Mouse (Mus musculus): ENCODE measurements around the gene Nktr. TPM values are rescaled to one million over a fixed set of nuclear protein-coding genes. Genes with fewer than 3 reads are reported as not detected.

The Nktr gene
- polyA plus RNA-seq, 1 experiment from 2014 or later, result 51.0 TPM

- no peak overlapping the region for H3K4me2 ChIP-seq
- H3K36me3 ChIP-seq (replicated peaks), result no peaks in the 10 kb centered on the region
- H3K27me3 ChIP-seq (replicated peaks), result no peaks in the 10 kb centered on the region
- no peak for ATAC-seq (replicated peaks)
- H3K4me1 ChIP-seq, result no peaks in the 10 kb centered on the region; the same call in 1 of the 2 replicates
- no peak overlapping the region for H3K9ac ChIP-seq
- no peak overlapping the region for H3K4me3 ChIP-seq
- H3K27ac ChIP-seq, result no peak overlapping the region
- 38% methylated on average over 6 of the region's 6 CpGs for WGBS
- no peaks in the 10 kb centered on the region for H3K9me3 ChIP-seq
Observed at GRCm38 (mm10) chr9:121798887-121799520, 80.0 kb downstream of the Nktr start.

GRCm38 (mm10) chr9:121802747-121803146, 83.8 kb downstream of the Nktr start:
- Histone ChIP-seq H3K4me3 (no peak overlapping the region), H3K27ac (no peak overlapping the region), H3K9ac (no peak overlapping the region), H3K4me2 (no peak overlapping the region), H3K27me3 (replicated peaks) (no peaks in the 10 kb centered on the region), H3K4me1 (no peaks in the 10 kb centered on the region), H3K9me3 (no peaks in the 10 kb centered on the region), H3K36me3 (replicated peaks) (no peaks in the 10 kb centered on the region)
- 84% methylated on average over 7 of the region's 7 CpGs for WGBS
- no peak for ATAC-seq (replicated peaks)

Other genes starting within 250 kb of the Nktr start
- 26.2 and 32.5 TPM in 2 replicates for gene Cck, start 223.5 kb upstream of the Nktr start, polyA plus RNA-seq (2015; fragmentation: Nextera tagmentation; extraction: Ambion mirVana)
- gene Lyzl4, start 77.1 kb upstream of the Nktr start, polyA plus RNA-seq (2015; fragmentation: Nextera tagmentation; extraction: Ambion mirVana), result 0.18 and 0.27 TPM in 2 replicates
- gene Vipr1, start 76.5 kb upstream of the Nktr start, polyA plus RNA-seq (2015; fragmentation: Nextera tagmentation; extraction: Ambion mirVana), result 0.14 and 0.15 TPM in 2 replicates
- 36.9 and 39.4 TPM in 2 replicates for gene Sec22c, start 13.7 kb upstream of the Nktr start, polyA plus RNA-seq (2015; fragmentation: Nextera tagmentation; extraction: Ambion mirVana)
- gene Ss18l2, start 8.8 kb upstream of the Nktr start, polyA plus RNA-seq (2015; fragmentation: Nextera tagmentation; extraction: Ambion mirVana), result 139 and 149 TPM in 2 replicates
- 28.8 and 30.3 TPM in 2 replicates for gene Zfp651, start 40.2 kb downstream of the Nktr start, polyA plus RNA-seq (2015; fragmentation: Nextera tagmentation; extraction: Ambion mirVana)
- 1.6 and 1.9 TPM in 2 replicates for gene Klhl40, start 58.4 kb downstream of the Nktr start, polyA plus RNA-seq (2015; fragmentation: Nextera tagmentation; extraction: Ambion mirVana)
- gene Hhatl, start 73.3 kb downstream of the Nktr start, polyA plus RNA-seq (2015; fragmentation: Nextera tagmentation; extraction: Ambion mirVana), result 0.09 TPM in 1 of 2 replicates, not detected in the other
- gene Ccdc13, start 120.3 kb downstream of the Nktr start, polyA plus RNA-seq (2015; fragmentation: Nextera tagmentation; extraction: Ambion mirVana), result 4.1 and 4.2 TPM in 2 replicates
- 142 and 144 TPM in 2 replicates for gene Higd1a, start 139.2 kb downstream of the Nktr start, polyA plus RNA-seq (2015; fragmentation: Nextera tagmentation; extraction: Ambion mirVana)
- gene Ackr2, start 179.2 kb downstream of the Nktr start, polyA plus RNA-seq (2015; fragmentation: Nextera tagmentation; extraction: Ambion mirVana), result 2.8 and 3.5 TPM in 2 replicates
- not detected in 2 replicates for gene Cyp8b1, start 197.1 kb downstream of the Nktr start, polyA plus RNA-seq (2015; fragmentation: Nextera tagmentation; extraction: Ambion mirVana)
- gene Fam198a, start 231.8 kb downstream of the Nktr start, polyA plus RNA-seq (2015; fragmentation: Nextera tagmentation; extraction: Ambion mirVana), result 1.7 and 2.2 TPM in 2 replicates